Mouse (Mus musculus) MN1 (cell line): ENCODE measurements at regions not wholly inside any gene's neighbourhood (a gene's known extent, or its start where the extent isn't known, plus 50 kb on each side); places are given as distances from the start of the nearest gene placed in this dataset.

Experiments used
- DNase-seq: peaks from one replicate; pipeline ENCODE4 v3.0.0-alpha.2; 2016; ENCODE audit warnings: low spot score

GRCm38 (mm10) chr14:114864102-114864501 is 227.9 kb upstream of the Gpc5 start:
- DNase-seq, result no peak

GRCm38 (mm10) chr14:114869233-114869632 is 222.8 kb upstream of the Gpc5 start:
- DNase-seq, result no peak

GRCm38 (mm10) chr14:114875101-114875500 is 216.9 kb upstream of the Gpc5 start:
- no peak for DNase-seq

- DNase-seq, result no peak
These were observed 215.6 kb upstream of the Gpc5 start for GRCm38 (mm10) chr14:114876427-114876826.

GRCm38 (mm10) chr14:114877477-114877876 is 214.5 kb upstream of the Gpc5 start:
- no peak for DNase-seq

GRCm38 (mm10) chr14:114880291-114880690 is 211.7 kb upstream of the Gpc5 start:
- no peak for DNase-seq

- DNase-seq, result no peak
These were observed 187.9 kb upstream of the Gpc5 start for GRCm38 (mm10) chr14:114904109-114904508.

- no peak for DNase-seq
These were observed 179.7 kb upstream of the Gpc5 start for GRCm38 (mm10) chr14:114912271-114912670.

- peak; percentile 6 for DNase-seq
These were observed 178.8 kb upstream of the Gpc5 start for GRCm38 (mm10) chr14:114913238-114913637.

GRCm38 (mm10) chr14:114945744-114946143 is 146.3 kb upstream of the Gpc5 start:
- DNase-seq, result no peak

- DNase-seq, result no peak
These were observed 145.7 kb upstream of the Gpc5 start for GRCm38 (mm10) chr14:114946321-114946720.

GRCm38 (mm10) chr14:114948341-114949155 is 143.5 kb upstream of the Gpc5 start:
- DNase-seq, result no peak

- no peak for DNase-seq
These were observed 142.9 kb upstream of the Gpc5 start for GRCm38 (mm10) chr14:114949156-114949496.

GRCm38 (mm10) chr14:114952280-114952679 is 139.7 kb upstream of the Gpc5 start:
- no peak for DNase-seq

- DNase-seq, result no peak
These were observed 138.8 kb upstream of the Gpc5 start for GRCm38 (mm10) chr14:114953070-114953665.

- no peak for DNase-seq
These were observed 137.7 kb upstream of the Gpc5 start for GRCm38 (mm10) chr14:114954287-114954686.

GRCm38 (mm10) chr14:114955572-114955971 is 136.4 kb upstream of the Gpc5 start:
- no peak for DNase-seq

GRCm38 (mm10) chr14:114960273-114960672 is 131.7 kb upstream of the Gpc5 start:
- DNase-seq, result no peak

- no peak for DNase-seq
These were observed 126.1 kb upstream of the Gpc5 start for GRCm38 (mm10) chr14:114965941-114966340.

- DNase-seq, result no peak
These were observed 123.0 kb upstream of the Gpc5 start for GRCm38 (mm10) chr14:114969020-114969419.

- no peak for DNase-seq
These were observed 110.9 kb upstream of the Gpc5 start for GRCm38 (mm10) chr14:114981120-114981519.

GRCm38 (mm10) chr14:115003223-115003622 is 88.8 kb upstream of the Gpc5 start:
- DNase-seq, result no peak

- DNase-seq, result no peak
These were observed 87.1 kb upstream of the Gpc5 start for GRCm38 (mm10) chr14:115004733-115005405.
